ENCODE assay signal across 8 mouse cellular contexts in genomic region chr1:156616989-156617598, GRCm38 (mm10). TPM values are rescaled to one million over a fixed set of nuclear protein-coding genes. Genes with fewer than 3 reads are reported as not detected.
DNase-seq lines count a peak whose midpoint lies in the region; ATAC-seq lines count a peak whose summit lies in the region.

No protein-coding gene starts in this region.

- DNase-seq in lung, postnatal 14 days = no peak
- DNase-seq in adipocyte (ENCODE audit: low spot score) = peak; percentile 18
- DNase-seq in naive thymus-derived CD4-positive, alpha-beta T cell, adult 2 months (ENCODE audit: low read depth) = peak; percentile 49
- DNase-seq in frontal cortex, postnatal 25 days (ENCODE audit: low spot score in 2 of 2) = no peak
- DNase-seq in adrenal gland, postnatal 4 days (ENCODE audit: low spot score in 2 of 2) = no peak
- DNase-seq in adrenal gland, postnatal 25 days = no peak

- H3K9ac ChIP-seq in lung, embryonic 15.5 days = no peak overlapping the region
- peak overlapping the region; percentile 46; the same call in 1 of the 2 replicates for H3K9ac ChIP-seq in heart, embryonic 16.5 days (ENCODE audit: low read length)

- H3K4me2 ChIP-seq in lung, embryonic 15.5 days = peak overlapping the region; percentile 18
- peak overlapping the region; percentile 49 for H3K4me2 ChIP-seq in heart, embryonic 16.5 days (ENCODE audit: low read depth, low read length)

- no peaks in the 10 kb centered on the region for H3K36me3 ChIP-seq in lung, embryonic 15.5 days
- H3K36me3 ChIP-seq in heart, embryonic 16.5 days (ENCODE audit: control insufficient read depth, insufficient read depth) = no peaks in the 10 kb centered on the region; the same call in 1 of the 2 replicates

- no peaks in the 10 kb centered on the region for H3K27me3 ChIP-seq in lung, embryonic 15.5 days
- H3K27me3 ChIP-seq in heart, embryonic 16.5 days (ENCODE audit: control insufficient read depth, insufficient read depth, low read length) = no peaks in the 10 kb centered on the region

- H3K9me3 ChIP-seq in lung, embryonic 15.5 days = no peaks in the 10 kb centered on the region
- H3K9me3 ChIP-seq in heart, embryonic 16.5 days (replicated peaks; ENCODE audit: control insufficient read depth, low read length) = no peaks in the 10 kb centered on the region

- 57% methylated on average over 12 of the region's 12 CpGs for WGBS in lung, embryonic 15.5 days
- WGBS in heart, embryonic 16.5 days = 42% methylated on average over 12 of the region's 12 CpGs

- H3K4me1 ChIP-seq in lung, embryonic 15.5 days = peaks cover 44% of the 10 kb centered on the region
- peaks cover 35% of the 10 kb centered on the region for H3K4me1 ChIP-seq in heart, embryonic 16.5 days (ENCODE audit: control insufficient read depth, insufficient read depth, low read length)

- peak overlapping the region; percentile 38 for H3K27ac ChIP-seq in lung, embryonic 15.5 days
- H3K27ac ChIP-seq in heart, embryonic 16.5 days (ENCODE audit: low read length) = peak overlapping the region; percentile 77

- no peak overlapping the region for H3K4me3 ChIP-seq in lung, embryonic 15.5 days
- peak overlapping the region; percentile 24 for H3K4me3 ChIP-seq in heart, embryonic 16.5 days (ENCODE audit: low read length)

- ATAC-seq in lung, embryonic 15.5 days (ENCODE audit: borderline replicate concordance, extremely low read depth, low FRiP score, low TSS enrichment) = no peak
- no peak for ATAC-seq in heart, embryonic 16.5 days (replicated peaks; ENCODE audit: extremely low read depth, insufficient read depth, low FRiP score)

RNA-seq across cellular contexts. Expression of gene Tor3a, which starts 57.1 kb away (rescaled TPM):
- 12.1 and 12.3 TPM in 2 replicates for polyA plus RNA-seq in lung, embryonic 15.5 days (2015; fragmentation: Nextera tagmentation; extraction: Ambion mirVana)
- 8.5 and 9.0 TPM in 2 replicates for polyA plus RNA-seq in heart, embryonic 16.5 days (2015; fragmentation: Nextera tagmentation; extraction: Ambion mirVana)
- 10 to 100 TPM; 15.7 to 17.1 TPM for total RNA-seq in adrenal gland, postnatal 4 days (2021)
- total RNA-seq in adrenal gland, postnatal 25 days (2021) = 13.8 and 19.3 TPM in 2 replicates

RNA-seq across cellular contexts. Expression of gene Abl2, which starts 58.5 kb away (rescaled TPM):
- polyA plus RNA-seq in lung, embryonic 15.5 days (2015; fragmentation: Nextera tagmentation; extraction: Ambion mirVana) = 3.2 and 3.9 TPM in 2 replicates
- 2.7 TPM in 2 replicates for polyA plus RNA-seq in heart, embryonic 16.5 days (2015; fragmentation: Nextera tagmentation; extraction: Ambion mirVana)
- 10 to 100 TPM; 24.5 to 28.7 TPM for total RNA-seq in adrenal gland, postnatal 4 days (2021)
- 22.3 and 24.1 TPM in 2 replicates for total RNA-seq in adrenal gland, postnatal 25 days (2021)

Comparison
In these comparisons a context has a peak if more than half of its experiments do, and no peak if none do; other contexts are left out.
1. DNase-seq: peak in adipocyte (single experiment) and naive thymus-derived CD4-positive, alpha-beta T cell, adult 2 months (single experiment); none in lung, postnatal 14 days (single experiment), frontal cortex, postnatal 25 days (0 of 2), adrenal gland, postnatal 4 days (0 of 2) and adrenal gland, postnatal 25 days (single experiment).